12 mouse cellular contexts compared by ENCODE assay signal in the genomic region with DNA sequence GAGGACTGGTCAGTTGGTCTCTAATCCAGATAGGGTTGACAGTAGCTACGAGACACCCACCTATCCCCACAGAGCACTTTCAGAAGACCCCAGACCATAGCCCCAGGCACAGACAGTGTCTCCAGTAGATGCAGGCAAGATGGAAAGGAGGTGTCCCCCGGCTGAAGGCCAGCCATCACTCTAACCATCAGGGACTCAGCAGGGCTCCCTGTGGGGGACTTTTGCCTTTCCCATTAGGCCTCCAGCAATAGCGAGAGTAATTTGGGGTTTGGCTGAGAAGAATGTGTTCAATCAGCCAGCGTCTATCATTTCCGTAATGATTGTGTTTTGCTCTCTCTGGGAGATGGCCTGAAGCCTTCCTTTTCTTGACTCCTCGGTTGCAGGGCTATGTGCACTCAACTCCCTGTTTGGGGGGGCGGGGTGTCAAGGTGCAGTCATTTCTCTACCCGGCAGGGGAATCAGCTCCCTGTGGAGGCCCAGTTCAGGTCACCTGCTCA.
"Had no signal": no experiment of that assay in that cellular context is flagged by ENCODE, and none has a peak within 500 bp of the region (broad histone marks: within the 10 kb centered on the region; RNA-seq: fewer than 3 reads in every experiment).

No protein-coding gene starts in this region.

- H3K4me3 ChIP-seq: limb, embryonic 13.5 days; liver, embryonic 15.5 days; midbrain, embryonic 13.5 days; stomach, embryonic 15.5 days had no signal

- H3K4me1 ChIP-seq: liver, embryonic 15.5 days; stomach, embryonic 15.5 days had no signal

- H3K27ac ChIP-seq: limb, embryonic 13.5 days; liver, embryonic 15.5 days; midbrain, embryonic 13.5 days; stomach, embryonic 15.5 days had no signal

- ATAC-seq: lung, postnatal 0 days; midbrain, embryonic 13.5 days had no signal

- H3K9ac ChIP-seq: limb, embryonic 13.5 days; liver, embryonic 15.5 days; midbrain, embryonic 13.5 days; stomach, embryonic 15.5 days had no signal

- H3K36me3 ChIP-seq: limb, embryonic 13.5 days; liver, embryonic 15.5 days; midbrain, embryonic 13.5 days; stomach, embryonic 15.5 days had no signal

- H3K9me3 ChIP-seq: limb, embryonic 13.5 days; liver, embryonic 15.5 days; midbrain, embryonic 13.5 days; stomach, embryonic 15.5 days had no signal

- DNase-seq: kidney, adult 18-20 months; kidney, postnatal 4 days; left cerebral cortex, postnatal 4 days; lung, adult 2 months; lung, postnatal 36 days; right cerebral cortex, postnatal 14 days; thymus, postnatal 36 days had no signal

- H3K27me3 ChIP-seq: limb, embryonic 13.5 days; liver, embryonic 15.5 days; midbrain, embryonic 13.5 days; stomach, embryonic 15.5 days had no signal

- H3K4me2 ChIP-seq: limb, embryonic 13.5 days; liver, embryonic 15.5 days; midbrain, embryonic 13.5 days; stomach, embryonic 15.5 days had no signal
